Mouse (Mus musculus): ENCODE measurements at regions not wholly inside any gene's neighbourhood (a gene's known extent, or its start where the extent isn't known, plus 50 kb on each side); places are given as distances from the start of the nearest gene placed in this dataset.

GRCm38 (mm10) chr9:111774229-111774628, 84.1 kb upstream of the Stac start:
- DNase-seq (ENCODE audit: low spot score) (no peak), ATAC-seq (ENCODE audit: insufficient read depth, low read depth) (no peak)
- H3K9ac ChIP-seq (replicated peaks; ENCODE audit: low read depth, low read length): no peak overlapping the region
- H3K36me3 ChIP-seq (replicated peaks; ENCODE audit: control insufficient read depth, insufficient read depth, low read length): no peaks in the 10 kb centered on the region
- H3K9me3 ChIP-seq (replicated peaks; ENCODE audit: control insufficient read depth, low read length): no peaks in the 10 kb centered on the region
- 74% methylated on average over 4 of the region's 4 CpGs for WGBS
- H3K27ac ChIP-seq (ENCODE audit: low read depth): no peak overlapping the region
- no peaks in the 10 kb centered on the region for H3K27me3 ChIP-seq (ENCODE audit: control insufficient read depth, insufficient read depth, low read length)
- no peak overlapping the region for H3K4me2 ChIP-seq (ENCODE audit: low read depth, low read length)
- TF ChIP-seq CTCF (IDR thresholded peaks at IDR 0.05; ENCODE audit: low read depth) (no peak), EP300 (IDR thresholded peaks at IDR 0.05; ENCODE audit: low read depth) (no peak)
- no peaks in the 10 kb centered on the region for H3K4me1 ChIP-seq (ENCODE audit: control insufficient read depth, insufficient read depth)
- no peak overlapping the region for H3K4me3 ChIP-seq (ENCODE audit: low read depth, low read length)

DNA sequence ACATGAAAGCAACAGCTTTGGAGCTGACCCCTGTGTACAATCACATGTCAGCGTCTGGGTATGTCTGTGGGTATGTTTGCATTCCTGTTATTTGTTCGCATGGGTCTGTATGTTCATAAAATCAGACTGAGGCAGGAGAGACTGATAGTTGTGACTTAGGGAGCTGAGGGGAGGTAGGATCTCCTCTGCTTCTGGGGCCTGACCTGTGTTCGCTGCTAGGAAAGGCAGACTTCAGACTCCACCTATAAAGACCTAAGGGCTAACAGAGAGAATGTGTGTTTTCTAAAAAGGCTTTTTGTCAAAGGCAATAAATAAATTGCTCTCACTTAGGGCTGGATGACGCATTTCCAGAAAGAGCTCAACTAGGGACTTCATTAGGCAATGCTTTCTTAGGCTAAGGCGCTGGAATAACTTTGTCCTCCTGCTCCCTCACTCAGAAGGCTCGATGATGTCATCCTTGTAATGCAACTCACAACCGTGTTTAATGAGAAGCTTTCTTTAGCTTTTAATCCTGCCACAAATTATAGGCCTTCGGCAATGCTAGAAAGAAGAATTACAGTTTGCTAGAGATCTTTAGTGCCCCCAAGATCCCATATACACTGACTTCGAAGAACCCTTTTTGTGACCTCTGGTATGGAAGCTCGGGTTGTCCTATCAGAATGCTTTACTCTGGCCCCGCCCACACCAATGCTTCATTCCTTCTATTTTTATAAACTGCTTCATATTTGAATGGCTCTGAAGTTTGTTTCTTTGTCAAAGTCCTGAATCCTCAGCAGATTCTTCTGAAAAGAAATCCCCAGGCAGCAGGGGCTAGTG, 72.7 kb upstream of the Stac start:
- Histone ChIP-seq H3K4me3 (ENCODE audit: low read depth, low read length) (no peak overlapping the region), H3K9me3 (replicated peaks; ENCODE audit: control insufficient read depth, low read length) (no peaks in the 10 kb centered on the region), H3K36me3 (replicated peaks; ENCODE audit: control insufficient read depth, insufficient read depth, low read length) (no peaks in the 10 kb centered on the region), H3K27ac (ENCODE audit: low read depth) (no peak overlapping the region), H3K9ac (replicated peaks; ENCODE audit: low read depth, low read length) (no peak overlapping the region), H3K4me2 (ENCODE audit: low read depth, low read length) (no peak overlapping the region), H3K4me1 (ENCODE audit: control insufficient read depth, insufficient read depth) (no peaks in the 10 kb centered on the region), H3K27me3 (ENCODE audit: control insufficient read depth, insufficient read depth, low read length) (no peaks in the 10 kb centered on the region)
- ATAC-seq (ENCODE audit: insufficient read depth, low read depth): no peak
- no peak for TF ChIP-seq EP300 (IDR thresholded peaks at IDR 0.05; ENCODE audit: low read depth)
- TF ChIP-seq CTCF (IDR thresholded peaks at IDR 0.05; ENCODE audit: low read depth): no peak
- DNase-seq (ENCODE audit: low spot score): no peak
- 66% methylated on average over 11 of the region's 11 CpGs for WGBS

GRCm38 (mm10) chr9:111755235-111755634, 65.1 kb upstream of the Stac start:
- no peak for TF ChIP-seq CTCF (IDR thresholded peaks at IDR 0.05; ENCODE audit: low read depth)
- no peak for TF ChIP-seq EP300 (IDR thresholded peaks at IDR 0.05; ENCODE audit: low read depth)
- Histone ChIP-seq H3K27ac (ENCODE audit: low read depth) (no peak overlapping the region), H3K4me1 (ENCODE audit: control insufficient read depth, insufficient read depth) (no peaks in the 10 kb centered on the region), H3K27me3 (ENCODE audit: control insufficient read depth, insufficient read depth, low read length) (no peaks in the 10 kb centered on the region), H3K36me3 (replicated peaks; ENCODE audit: control insufficient read depth, insufficient read depth, low read length) (no peaks in the 10 kb centered on the region), H3K4me2 (ENCODE audit: low read depth, low read length) (no peak overlapping the region), H3K9ac (replicated peaks; ENCODE audit: low read depth, low read length) (no peak overlapping the region), H3K4me3 (ENCODE audit: low read depth, low read length) (no peak overlapping the region), H3K9me3 (replicated peaks; ENCODE audit: control insufficient read depth, low read length) (no peaks in the 10 kb centered on the region)
- ATAC-seq (ENCODE audit: insufficient read depth, low read depth): no peak
- 72% methylated on average over 10 of the region's 10 CpGs for WGBS
- DNase-seq (ENCODE audit: low spot score): no peak

- H3K27me3 ChIP-seq (ENCODE audit: control insufficient read depth, insufficient read depth, low read length): no peaks in the 10 kb centered on the region
- ATAC-seq (ENCODE audit: insufficient read depth, low read depth) (no peak), DNase-seq (ENCODE audit: low spot score) (no peak)
- no peaks in the 10 kb centered on the region for H3K4me1 ChIP-seq (ENCODE audit: control insufficient read depth, insufficient read depth)
- H3K36me3 ChIP-seq (replicated peaks; ENCODE audit: control insufficient read depth, insufficient read depth, low read length): no peaks in the 10 kb centered on the region
- H3K9ac ChIP-seq (replicated peaks; ENCODE audit: low read depth, low read length): no peak overlapping the region
- TF ChIP-seq EP300 (IDR thresholded peaks at IDR 0.05; ENCODE audit: low read depth) (no peak), CTCF (IDR thresholded peaks at IDR 0.05; ENCODE audit: low read depth) (no peak)
- H3K9me3 ChIP-seq (replicated peaks; ENCODE audit: control insufficient read depth, low read length): no peaks in the 10 kb centered on the region
- no peak overlapping the region for H3K4me3 ChIP-seq (ENCODE audit: low read depth, low read length)
- H3K27ac ChIP-seq (ENCODE audit: low read depth): no peak overlapping the region
- H3K4me2 ChIP-seq (ENCODE audit: low read depth, low read length): no peak overlapping the region
- WGBS: 60% methylated on average over 6 of the region's 6 CpGs
These were observed 56.0 kb upstream of the Stac start for GRCm38 (mm10) chr9:111746151-111746550.

DNA sequence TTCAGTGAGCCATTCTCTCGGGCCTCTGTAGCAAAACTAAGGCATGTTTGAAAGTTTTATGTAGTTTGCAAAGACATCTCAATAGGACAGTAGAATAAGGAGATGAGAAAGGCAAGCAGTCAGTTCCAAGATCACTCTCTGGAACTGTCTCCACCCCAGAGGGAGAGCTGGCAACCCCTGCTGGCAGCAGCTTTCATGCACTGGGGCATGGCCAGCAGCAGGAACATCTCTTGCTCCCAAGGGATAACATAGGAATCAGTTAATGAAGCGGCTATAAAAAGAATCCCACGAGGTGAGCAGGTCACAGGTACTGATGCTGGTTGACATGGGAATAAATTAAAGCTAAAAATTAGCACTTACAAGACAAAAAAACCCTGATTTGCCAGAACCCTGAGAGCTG, 55.1 kb upstream of the Stac start:
- 39% methylated on average over 3 of the region's 3 CpGs for WGBS
- no peak overlapping the region for H3K4me2 ChIP-seq (ENCODE audit: low read depth, low read length)
- DNase-seq (ENCODE audit: low spot score) (no peak), ATAC-seq (ENCODE audit: insufficient read depth, low read depth) (no peak)
- TF ChIP-seq CTCF (IDR thresholded peaks at IDR 0.05; ENCODE audit: low read depth) (no peak), EP300 (IDR thresholded peaks at IDR 0.05; ENCODE audit: low read depth) (no peak)
- H3K9me3 ChIP-seq (replicated peaks; ENCODE audit: control insufficient read depth, low read length): no peaks in the 10 kb centered on the region
- H3K4me3 ChIP-seq (ENCODE audit: low read depth, low read length): no peak overlapping the region
- H3K4me1 ChIP-seq (ENCODE audit: control insufficient read depth, insufficient read depth): no peaks in the 10 kb centered on the region
- H3K36me3 ChIP-seq (replicated peaks; ENCODE audit: control insufficient read depth, insufficient read depth, low read length): no peaks in the 10 kb centered on the region
- H3K9ac ChIP-seq (replicated peaks; ENCODE audit: low read depth, low read length): no peak overlapping the region
- H3K27ac ChIP-seq (ENCODE audit: low read depth): no peak overlapping the region
- H3K27me3 ChIP-seq (ENCODE audit: control insufficient read depth, insufficient read depth, low read length): no peaks in the 10 kb centered on the region

Measured in heart, postnatal 0 days (tissue).